Mouse (Mus musculus) neutrophil, adult 83 days (primary cell): ENCODE results near the gene Lipt1. TPM values are rescaled to one million over a fixed set of nuclear protein-coding genes. Genes with fewer than 3 reads are reported as not detected.

ENCODE experiments used
- total RNA-seq, 2 experiments: library from RNA; stranded (reverse); gene quantifications; one replicate each; pipeline ENCODE4 v1.2.4; 2023

Gene Lipt1
- under 1 TPM in 1 of 2 experiments, not detected in 1; 0.61 TPM for total RNA-seq

GRCm38 (mm10) chr1:37871704-37872103 is at the start of gene Lipt1:
Lipt1 (plus strand) TSS chr1:37871738.

GRCm38 (mm10) chr1:37866286-37866685 is 5.3 kb upstream of the Lipt1 start, which contains the start of gene Tsga10:
Tsga10 (minus strand) TSS chr1:37866429.

GRCm38 (mm10) chr1:37890025-37890652 is 18.6 kb downstream of the Lipt1 start, which contains the start of the genes Mitd1 and Mrpl30:
Mitd1 (minus strand) TSS chr1:37890411.
Mrpl30 (plus strand) TSS chr1:37890477.

GRCm38 (mm10) chr1:37916393-37916792 is 44.9 kb downstream of the Lipt1 start, which contains the start of gene Lyg2:
Lyg2 (minus strand) TSS chr1:37916493.

Other genes starting within 250 kb of the Lipt1 start
- gene 2010300C02Rik, start 151.7 kb upstream of the Lipt1 start, total RNA-seq: under 1 TPM in 1 of 2 experiments, not detected in 1; 0.13 TPM
- gene Tsga10, start 5.3 kb upstream of the Lipt1 start, total RNA-seq: 1 to 10 TPM; 6.6 to 6.7 TPM
- 10 to 100 TPM in 1 of 2 experiments, 1 to 10 TPM in 1; 9.2 to 12.7 TPM for gene Mitd1, start 18.7 kb downstream of the Lipt1 start, total RNA-seq
- gene Mrpl30, start 18.7 kb downstream of the Lipt1 start, total RNA-seq: 10 to 100 TPM; 72.6 to 78.0 TPM
- not detected for gene Lyg2, start 44.8 kb downstream of the Lipt1 start, total RNA-seq
- gene Lyg1, start 86.0 kb downstream of the Lipt1 start, total RNA-seq: not detected
- 10 to 100 TPM; 42.7 to 42.9 TPM for gene Txndc9, start 126.2 kb downstream of the Lipt1 start, total RNA-seq
- gene Eif5b, start 126.3 kb downstream of the Lipt1 start, total RNA-seq: 10 to 100 TPM; 17.9 to 20.1 TPM